Mouse (Mus musculus): ENCODE results near the gene Susd6. TPM values are rescaled to one million over a fixed set of nuclear protein-coding genes. Genes with fewer than 3 reads are reported as not detected.
A peak's percentile ranks its signal among the peaks of the same experiment; 100 is the strongest.

Susd6 gene
- polyA plus RNA-seq, 1 experiment from 2014 or later, result 17.1 TPM

DNA sequence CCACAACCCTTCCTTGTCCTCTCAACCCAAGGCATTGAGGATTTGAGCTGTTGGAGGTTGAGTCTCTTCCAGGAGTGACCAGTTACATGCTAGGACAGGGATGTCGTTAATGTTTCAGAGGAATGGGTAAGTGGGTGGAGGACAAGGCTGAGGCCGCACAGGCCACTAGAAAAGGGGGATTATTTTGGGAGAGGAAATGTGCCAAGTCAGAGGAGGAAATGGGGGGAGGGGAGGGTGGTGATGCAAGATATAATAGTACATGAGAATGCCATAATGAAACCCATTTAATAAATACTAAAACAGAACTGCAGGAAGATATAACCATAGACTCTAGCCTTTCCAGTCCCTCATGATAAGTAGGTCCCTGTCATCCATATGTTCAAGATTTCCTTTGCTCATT, 19.7 kb downstream of the Susd6 start:
- Histone ChIP-seq H3K27ac (ENCODE audit: low read length) (no peak overlapping the region), H3K4me1 (ENCODE audit: insufficient read depth, low read length) (peaks cover 21% of the 10 kb centered on the region), H3K4me2 (replicated peaks; ENCODE audit: low read depth, low read length) (no peak overlapping the region), H3K9me3 (ENCODE audit: low read length) (no peaks in the 10 kb centered on the region), H3K9ac (replicated peaks; ENCODE audit: low read length) (no peak overlapping the region), H3K4me3 (ENCODE audit: low read length) (no peak overlapping the region), H3K27me3 (ENCODE audit: insufficient read depth, low read length) (no peaks in the 10 kb centered on the region), H3K36me3 (ENCODE audit: insufficient read depth, low read length) (no peaks in the 10 kb centered on the region)
- WGBS, result 77% methylated on average over 2 of the region's 2 CpGs
- ATAC-seq (ENCODE audit: low FRiP score, low TSS enrichment), result no peak

DNA sequence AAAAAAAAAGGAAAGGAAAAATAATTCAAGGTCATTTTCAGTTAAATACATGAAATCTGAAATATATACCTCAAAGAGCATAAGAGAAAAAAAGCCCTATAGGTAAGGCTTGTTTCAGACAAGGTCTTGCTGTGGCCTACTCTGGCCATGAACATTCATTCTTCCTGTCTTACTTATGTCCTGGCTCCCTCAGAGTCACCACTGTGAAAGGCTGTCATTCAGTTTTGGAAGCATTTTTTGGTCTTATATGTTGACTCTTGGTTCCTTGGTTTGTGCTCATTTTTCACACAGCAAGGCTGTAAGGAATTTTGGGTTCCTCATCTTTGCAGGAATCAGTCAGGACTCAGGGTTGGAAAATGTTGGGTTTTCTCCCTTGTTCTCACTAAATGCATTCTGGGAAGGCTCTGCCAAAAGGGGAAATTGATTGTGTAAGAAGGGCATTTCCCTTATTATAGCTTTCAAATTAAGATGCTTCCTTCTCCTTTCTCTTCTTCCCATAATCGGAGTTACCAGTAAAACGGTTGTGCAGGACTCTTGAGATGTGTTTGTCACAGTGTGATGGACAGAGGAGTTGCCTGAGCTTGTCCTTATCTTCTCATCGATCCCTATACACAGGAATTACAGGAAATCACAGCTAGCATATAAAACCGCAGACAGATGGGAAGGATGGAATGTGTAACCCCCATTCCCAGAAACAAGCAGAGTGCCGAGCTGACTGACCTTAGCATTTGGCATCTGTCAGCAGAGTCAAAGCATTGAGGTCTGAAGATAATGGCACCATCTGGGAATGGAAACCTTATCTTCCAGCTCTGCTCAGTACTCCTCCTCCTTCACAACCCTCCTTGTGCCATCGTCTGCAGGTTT, 21.6 kb downstream of the Susd6 start:
- Histone ChIP-seq H3K4me2 (replicated peaks; ENCODE audit: low read depth, low read length) (no peak overlapping the region), H3K27me3 (ENCODE audit: insufficient read depth, low read length) (no peaks in the 10 kb centered on the region), H3K4me3 (ENCODE audit: low read length) (no peak overlapping the region), H3K9ac (replicated peaks; ENCODE audit: low read length) (no peak overlapping the region), H3K9me3 (ENCODE audit: low read length) (no peaks in the 10 kb centered on the region), H3K4me1 (ENCODE audit: insufficient read depth, low read length) (peaks cover 28% of the 10 kb centered on the region), H3K27ac (ENCODE audit: low read length) (no peak overlapping the region), H3K36me3 (ENCODE audit: insufficient read depth, low read length) (no peaks in the 10 kb centered on the region)
- WGBS, result 38% methylated on average over 6 of the region's 6 CpGs
- no peak for ATAC-seq (ENCODE audit: low FRiP score, low TSS enrichment)

- H3K9me3 ChIP-seq (ENCODE audit: low read length), result no peaks in the 10 kb centered on the region
- WGBS, result 68% methylated on average over 1 of the region's 1 CpGs
- H3K27ac ChIP-seq (ENCODE audit: low read length), result no peak overlapping the region
- H3K36me3 ChIP-seq (ENCODE audit: insufficient read depth, low read length), result no peaks in the 10 kb centered on the region
- H3K4me3 ChIP-seq (ENCODE audit: low read length), result no peak overlapping the region
- no peaks in the 10 kb centered on the region for H3K27me3 ChIP-seq (ENCODE audit: insufficient read depth, low read length)
- H3K4me2 ChIP-seq (replicated peaks; ENCODE audit: low read depth, low read length), result no peak overlapping the region
- no peak for ATAC-seq (ENCODE audit: low FRiP score, low TSS enrichment)
- H3K9ac ChIP-seq (replicated peaks; ENCODE audit: low read length), result no peak overlapping the region
- peaks cover 24% of the 10 kb centered on the region for H3K4me1 ChIP-seq (ENCODE audit: insufficient read depth, low read length)
These were observed 22.2 kb downstream of the Susd6 start for GRCm38 (mm10) chr12:80812510-80812820.

DNA sequence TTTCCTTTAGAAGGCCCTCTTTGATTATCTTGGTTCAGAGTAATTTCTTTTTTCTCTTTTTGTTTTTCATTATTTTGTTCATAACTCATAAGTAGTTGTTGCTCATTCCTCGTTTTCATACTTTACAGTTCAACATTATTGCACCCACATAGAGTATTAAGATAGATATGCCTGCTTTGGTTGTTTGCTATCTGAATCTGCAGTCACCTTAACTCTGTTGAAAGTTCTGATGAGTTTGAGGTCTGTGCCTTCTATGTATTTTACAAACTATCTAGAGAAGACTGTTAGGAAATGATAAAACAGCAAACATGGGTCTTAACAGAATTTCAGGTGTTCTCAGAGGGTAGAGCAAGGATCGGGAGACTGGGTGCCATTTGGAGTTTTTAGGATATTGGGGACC, 23.1 kb downstream of the Susd6 start:
- peaks cover 19% of the 10 kb centered on the region for H3K4me1 ChIP-seq (ENCODE audit: insufficient read depth, low read length)

GRCm38 (mm10) chr12:80813872-80814271, 23.6 kb downstream of the Susd6 start:
- no peak for ATAC-seq (ENCODE audit: low FRiP score, low TSS enrichment)
- Histone ChIP-seq H3K4me3 (ENCODE audit: low read length) (no peak overlapping the region), H3K36me3 (ENCODE audit: insufficient read depth, low read length) (no peaks in the 10 kb centered on the region), H3K9ac (replicated peaks; ENCODE audit: low read length) (no peak overlapping the region), H3K9me3 (ENCODE audit: low read length) (no peaks in the 10 kb centered on the region), H3K27ac (ENCODE audit: low read length) (no peak overlapping the region), H3K4me2 (replicated peaks; ENCODE audit: low read depth, low read length) (no peak overlapping the region), H3K4me1 (ENCODE audit: insufficient read depth, low read length) (peaks cover 19% of the 10 kb centered on the region), H3K27me3 (ENCODE audit: insufficient read depth, low read length) (no peaks in the 10 kb centered on the region)
- WGBS, result 96% methylated on average over 4 of the region's 4 CpGs

More for the DNA sequence above, 23.1 kb downstream of the Susd6 start:
- Histone ChIP-seq H3K4me3 (ENCODE audit: low read length) (no peak overlapping the region), H3K36me3 (ENCODE audit: insufficient read depth, low read length) (no peaks in the 10 kb centered on the region), H3K27me3 (ENCODE audit: insufficient read depth, low read length) (no peaks in the 10 kb centered on the region), H3K9me3 (ENCODE audit: low read length) (no peaks in the 10 kb centered on the region), H3K27ac (ENCODE audit: low read length) (no peak overlapping the region), H3K4me2 (replicated peaks; ENCODE audit: low read depth, low read length) (no peak overlapping the region), H3K9ac (replicated peaks; ENCODE audit: low read length) (no peak overlapping the region)
- 93% methylated on average over 2 of the region's 2 CpGs for WGBS
- ATAC-seq (ENCODE audit: low FRiP score, low TSS enrichment), result no peak

DNA sequence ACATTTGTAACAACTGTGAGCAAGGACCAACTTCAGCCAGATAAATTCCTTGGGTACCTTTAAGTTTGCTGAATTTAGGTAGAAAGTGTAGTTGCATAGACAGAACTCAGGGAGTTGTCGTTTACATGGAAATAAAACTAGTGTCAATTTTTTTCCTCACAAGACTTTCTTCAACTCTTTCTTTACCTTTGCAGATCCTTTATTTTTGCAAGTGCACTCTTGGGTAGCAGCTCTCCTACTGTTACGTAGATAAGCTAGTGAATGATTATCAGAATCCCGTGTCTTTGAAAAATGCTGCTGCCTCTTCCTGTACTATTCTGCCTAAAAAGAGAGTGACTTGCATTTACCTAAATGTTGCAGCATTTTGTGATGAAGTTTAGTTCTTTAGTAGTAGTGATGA, 24.2 kb downstream of the Susd6 start:
- Histone ChIP-seq H3K4me3 (ENCODE audit: low read length) (no peak overlapping the region), H3K36me3 (ENCODE audit: insufficient read depth, low read length) (no peaks in the 10 kb centered on the region), H3K27me3 (ENCODE audit: insufficient read depth, low read length) (no peaks in the 10 kb centered on the region), H3K9me3 (ENCODE audit: low read length) (no peaks in the 10 kb centered on the region), H3K27ac (ENCODE audit: low read length) (no peak overlapping the region), H3K9ac (replicated peaks; ENCODE audit: low read length) (no peak overlapping the region), H3K4me1 (ENCODE audit: insufficient read depth, low read length) (peaks cover 19% of the 10 kb centered on the region), H3K4me2 (replicated peaks; ENCODE audit: low read depth, low read length) (no peak overlapping the region)
- no peak for ATAC-seq (ENCODE audit: low FRiP score, low TSS enrichment)
- 56% methylated on average over 3 of the region's 3 CpGs for WGBS

DNA sequence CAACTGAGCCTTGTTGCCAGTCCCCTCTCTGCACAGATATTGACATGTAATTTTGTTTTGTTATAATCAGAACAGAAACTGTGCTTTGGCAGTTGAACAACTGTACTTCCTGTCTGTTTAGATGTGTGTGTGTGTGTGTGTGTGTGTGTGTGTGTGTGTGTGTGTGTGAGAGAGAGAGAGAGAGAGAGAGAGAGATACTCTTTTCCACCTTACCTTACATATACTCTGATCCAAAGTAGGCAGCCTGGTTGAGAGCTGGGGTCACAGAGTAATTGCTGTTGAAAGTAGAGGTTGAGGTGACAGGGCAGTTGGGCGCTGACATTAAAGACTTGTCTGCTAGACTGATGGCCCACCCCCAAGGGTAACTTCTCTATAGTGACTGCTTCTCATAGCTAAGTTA, 25.0 kb downstream of the Susd6 start:
- no peaks in the 10 kb centered on the region for H3K9me3 ChIP-seq (ENCODE audit: low read length)
- H3K4me2 ChIP-seq (replicated peaks; ENCODE audit: low read depth, low read length), result no peak overlapping the region
- peaks cover 19% of the 10 kb centered on the region for H3K4me1 ChIP-seq (ENCODE audit: insufficient read depth, low read length)
- 14% methylated on average over 1 of the region's 1 CpGs for WGBS
- no peak overlapping the region for H3K27ac ChIP-seq (ENCODE audit: low read length)
- H3K9ac ChIP-seq (replicated peaks; ENCODE audit: low read length), result no peak overlapping the region
- H3K4me3 ChIP-seq (ENCODE audit: low read length), result no peak overlapping the region
- H3K36me3 ChIP-seq (ENCODE audit: insufficient read depth, low read length), result no peaks in the 10 kb centered on the region
- no peaks in the 10 kb centered on the region for H3K27me3 ChIP-seq (ENCODE audit: insufficient read depth, low read length)
- no peak for ATAC-seq (ENCODE audit: low FRiP score, low TSS enrichment)

GRCm38 (mm10) chr12:80815893-80816292, 25.6 kb downstream of the Susd6 start:
- WGBS, result 87% methylated on average over 3 of the region's 3 CpGs
- H3K4me1 ChIP-seq (ENCODE audit: insufficient read depth, low read length), result peaks cover 22% of the 10 kb centered on the region
- no peaks in the 10 kb centered on the region for H3K9me3 ChIP-seq (ENCODE audit: low read length)
- H3K9ac ChIP-seq (replicated peaks; ENCODE audit: low read length), result no peak overlapping the region
- no peak for ATAC-seq (ENCODE audit: low FRiP score, low TSS enrichment)
- no peak overlapping the region for H3K27ac ChIP-seq (ENCODE audit: low read length)
- H3K4me2 ChIP-seq (replicated peaks; ENCODE audit: low read depth, low read length), result no peak overlapping the region
- no peaks in the 10 kb centered on the region for H3K36me3 ChIP-seq (ENCODE audit: insufficient read depth, low read length)
- H3K4me3 ChIP-seq (ENCODE audit: low read length), result no peak overlapping the region
- H3K27me3 ChIP-seq (ENCODE audit: insufficient read depth, low read length), result no peaks in the 10 kb centered on the region

DNA sequence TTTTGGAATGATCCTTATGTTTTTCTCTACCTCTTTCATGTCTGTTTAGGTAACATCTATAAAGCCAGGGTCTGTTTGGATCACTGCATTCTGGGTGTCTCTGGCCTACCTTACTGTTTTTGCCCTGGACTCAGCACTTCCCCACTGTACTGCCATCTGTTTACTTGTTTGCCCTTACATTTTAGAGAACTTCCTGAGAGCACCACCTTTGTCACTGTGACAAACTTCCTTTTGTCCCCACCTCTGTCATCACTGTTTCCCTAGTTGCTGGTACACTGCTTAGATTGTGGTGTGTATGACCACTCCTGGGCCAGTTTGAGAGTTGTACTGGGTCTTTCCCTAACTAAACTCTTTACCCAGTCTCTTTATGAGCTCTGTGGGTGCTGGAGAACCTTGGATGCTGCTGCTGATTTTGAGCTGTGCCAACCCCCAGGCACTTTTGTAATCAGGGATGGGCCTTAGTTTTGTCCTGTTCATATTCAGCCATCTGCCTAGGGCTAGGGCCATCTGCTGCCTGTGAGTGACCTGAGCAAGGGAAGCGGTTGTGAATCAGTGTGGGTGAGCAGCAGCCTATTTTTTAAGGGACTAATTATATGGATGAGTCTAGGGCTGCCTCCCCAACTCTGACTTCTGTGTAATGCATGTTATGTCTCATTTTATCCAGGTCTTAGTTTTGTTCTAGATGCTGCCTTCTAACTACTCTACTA, 26.2 kb downstream of the Susd6 start:
- H3K4me1 ChIP-seq (ENCODE audit: insufficient read depth, low read length), result peaks cover 28% of the 10 kb centered on the region
- H3K4me2 ChIP-seq (replicated peaks; ENCODE audit: low read depth, low read length), result no peak overlapping the region
- no peaks in the 10 kb centered on the region for H3K9me3 ChIP-seq (ENCODE audit: low read length)
- no peak overlapping the region for H3K27ac ChIP-seq (ENCODE audit: low read length)
- H3K4me3 ChIP-seq (ENCODE audit: low read length), result no peak overlapping the region
- H3K27me3 ChIP-seq (ENCODE audit: insufficient read depth, low read length), result no peaks in the 10 kb centered on the region
- WGBS, result 83% methylated on average over 1 of the region's 1 CpGs
- no peaks in the 10 kb centered on the region for H3K36me3 ChIP-seq (ENCODE audit: insufficient read depth, low read length)
- H3K9ac ChIP-seq (replicated peaks; ENCODE audit: low read length), result 0 out of 2 replicates have a peak overlapping the region, but pooled peaks have one; percentile 26
- ATAC-seq (ENCODE audit: low FRiP score, low TSS enrichment), result no peak

DNA sequence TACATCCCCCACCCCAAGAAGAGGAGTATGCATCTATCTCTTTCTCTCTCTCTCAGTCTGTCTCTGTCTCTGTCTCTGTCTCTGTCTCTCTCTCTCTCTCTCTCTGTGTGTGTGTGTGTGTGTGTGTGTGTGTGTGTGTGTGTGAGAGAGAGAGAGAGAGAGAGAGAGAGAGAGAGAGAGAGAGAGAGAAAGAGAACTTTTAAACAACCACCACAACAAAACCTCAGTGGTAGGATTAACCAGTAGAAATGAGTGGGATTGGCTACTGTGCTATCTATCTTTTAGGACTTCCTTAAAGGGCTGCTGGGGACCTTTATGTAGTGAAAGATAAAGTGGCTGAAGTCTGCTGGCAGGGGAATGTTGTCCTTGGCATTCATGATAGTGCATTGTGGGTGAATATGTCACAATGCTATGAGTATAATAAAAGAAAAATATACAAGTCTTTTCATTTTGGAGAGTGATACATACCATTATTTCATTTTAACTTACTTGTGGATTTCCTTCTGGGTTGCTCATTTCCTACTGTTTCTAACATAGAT, 27.5 kb downstream of the Susd6 start:
- Histone ChIP-seq H3K27me3 (ENCODE audit: insufficient read depth, low read length) (no peaks in the 10 kb centered on the region), H3K9ac (replicated peaks; ENCODE audit: low read length) (no peak overlapping the region), H3K27ac (ENCODE audit: low read length) (no peak overlapping the region), H3K36me3 (ENCODE audit: insufficient read depth, low read length) (no peaks in the 10 kb centered on the region), H3K4me2 (replicated peaks; ENCODE audit: low read depth, low read length) (no peak overlapping the region), H3K4me3 (ENCODE audit: low read length) (no peak overlapping the region), H3K4me1 (ENCODE audit: insufficient read depth, low read length) (peaks cover 31% of the 10 kb centered on the region), H3K9me3 (ENCODE audit: low read length) (no peaks in the 10 kb centered on the region)
- ATAC-seq (ENCODE audit: low FRiP score, low TSS enrichment), result no peak

Data from kidney, embryonic 16.5 days (tissue).